Mouse (Mus musculus): Measurements from ENCODE around the gene Ets2. TPM values are rescaled to one million over a fixed set of nuclear protein-coding genes. Genes with fewer than 3 reads are reported as not detected.

Ets2 gene
- polyA plus RNA-seq, 1 experiment from 2014 or later, result 29.8 TPM

Other genes starting within 250 kb of the Ets2 start
- 2.2 and 3.8 TPM in 2 replicates for gene Erg, start 115.5 kb upstream of the Ets2 start, polyA plus RNA-seq (2014; fragmentation: Nextera tagmentation; extraction: Ambion mirVana)

Measured in liver, embryonic 11.5 days (tissue).